Mouse (Mus musculus): ENCODE results near the gene Edn2. TPM values are rescaled to one million over a fixed set of nuclear protein-coding genes. Genes with fewer than 3 reads are reported as not detected.
A peak's percentile ranks its signal among the peaks of the same experiment; 100 is the strongest.

The Edn2 gene
- total RNA-seq, 2 experiments from 2014 or later = not detected

- intact Hi-C loops (cut with DNase I) = no loop called here
- no peak overlapping the region for H3K27ac ChIP-seq
- TF ChIP-seq CTCF (IDR thresholded peaks at IDR 0.05) = no peak
- DNase-seq = no peak
- no peak overlapping the region for H3K4me3 ChIP-seq
Observed at GRCm38 (mm10) chr4:120191987-120192386, 31.0 kb downstream of the Edn2 start.

DNA sequence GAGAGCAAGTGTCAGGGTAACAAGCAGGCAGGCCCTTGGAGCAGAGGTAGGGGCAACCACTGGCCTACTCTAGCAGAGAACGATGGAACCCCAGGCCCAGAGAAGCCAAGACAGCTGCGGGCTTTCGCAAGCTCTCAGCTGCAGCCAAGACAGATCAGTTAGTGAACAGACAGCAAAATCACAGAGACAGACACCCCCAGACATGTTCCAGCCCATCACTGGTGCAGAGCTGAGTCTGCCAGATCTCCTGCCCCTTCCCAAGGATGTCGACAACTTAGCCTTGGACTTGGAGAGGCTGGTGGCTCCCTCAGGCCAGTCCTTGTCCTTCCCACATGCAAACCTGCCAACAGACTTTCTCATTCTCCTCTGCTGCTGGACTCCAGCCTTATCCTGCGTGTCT, 33.0 kb downstream of the Edn2 start:
- no peak for TF ChIP-seq CTCF (IDR thresholded peaks at IDR 0.05)
- Histone ChIP-seq H3K4me3 (no peak overlapping the region), H3K27ac (no peak overlapping the region; the same call in 1 of the 2 replicates)
- intact Hi-C loops (cut with DNase I) = no loop called here
- peak; percentile 68 for DNase-seq

DNA sequence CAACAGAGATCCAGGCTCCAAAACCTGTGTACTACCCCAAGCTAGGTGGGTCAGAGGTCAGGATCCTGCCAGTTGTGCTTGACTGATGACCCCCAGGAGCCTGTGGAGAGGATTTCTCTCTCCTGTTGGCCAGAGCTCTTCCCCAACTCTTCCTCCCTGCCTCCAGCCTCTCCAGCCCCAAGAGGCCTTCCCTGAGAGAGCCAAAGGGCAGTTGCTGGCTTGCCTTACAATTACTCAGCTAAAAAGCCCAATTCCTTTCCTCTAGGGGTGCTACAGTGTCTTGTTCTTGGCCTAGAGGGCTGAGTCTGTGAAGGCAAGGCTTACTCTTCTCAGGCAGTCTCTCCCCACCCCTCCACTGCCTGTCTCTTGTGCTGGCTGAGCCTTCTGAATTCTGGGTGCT, 34.0 kb downstream of the Edn2 start:
- Histone ChIP-seq H3K4me3 (no peak overlapping the region), H3K27ac (no peak overlapping the region; the same call in 1 of the 2 replicates)
- peak; percentile 9; the same call in 1 of the 2 replicates for TF ChIP-seq CTCF (IDR thresholded peaks at IDR 0.05)
- DNase-seq = peak; percentile 59
- intact Hi-C loops (cut with DNase I) = no loop called here

DNA sequence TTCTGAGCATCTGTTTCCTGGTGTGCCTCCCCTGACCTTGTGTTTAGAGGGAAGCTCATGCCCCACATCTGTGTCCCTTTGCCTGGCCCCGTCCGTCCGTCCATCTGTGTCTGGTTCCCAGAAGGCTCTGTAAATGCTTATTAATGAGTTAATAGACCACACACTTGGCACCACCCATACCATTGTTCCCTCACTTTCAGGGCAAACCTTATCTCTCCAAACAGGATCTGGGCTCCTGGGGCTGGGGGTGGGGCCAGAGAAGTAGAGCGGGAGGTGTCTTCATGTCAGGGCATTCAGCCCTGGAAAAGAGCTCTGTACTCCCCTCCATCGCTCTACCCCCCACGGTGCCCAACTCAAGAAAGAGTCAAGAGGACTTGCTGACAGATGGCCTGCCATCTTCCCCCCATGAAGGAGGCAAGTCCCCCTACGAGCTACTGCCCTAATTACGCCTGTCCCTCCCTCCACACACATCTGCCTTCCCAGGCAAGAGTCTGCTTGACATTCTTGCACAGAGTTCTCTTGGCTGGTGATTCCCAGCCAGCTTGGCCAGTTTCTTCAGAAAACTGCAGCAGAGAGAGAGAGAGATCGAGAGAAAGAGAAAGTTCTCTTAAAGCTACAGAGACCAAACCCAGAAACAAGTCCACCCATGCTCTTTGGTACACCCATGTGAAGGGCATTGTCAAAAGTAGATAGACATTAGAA, 38.3 kb downstream of the Edn2 start:
- DNase-seq = no peak
- Histone ChIP-seq H3K27ac (no peak overlapping the region; the same call in 1 of the 2 replicates), H3K4me3 (no peak overlapping the region)
- TF ChIP-seq CTCF (IDR thresholded peaks at IDR 0.05) = no peak
- intact Hi-C loops (cut with DNase I) = no loop called here

DNA sequence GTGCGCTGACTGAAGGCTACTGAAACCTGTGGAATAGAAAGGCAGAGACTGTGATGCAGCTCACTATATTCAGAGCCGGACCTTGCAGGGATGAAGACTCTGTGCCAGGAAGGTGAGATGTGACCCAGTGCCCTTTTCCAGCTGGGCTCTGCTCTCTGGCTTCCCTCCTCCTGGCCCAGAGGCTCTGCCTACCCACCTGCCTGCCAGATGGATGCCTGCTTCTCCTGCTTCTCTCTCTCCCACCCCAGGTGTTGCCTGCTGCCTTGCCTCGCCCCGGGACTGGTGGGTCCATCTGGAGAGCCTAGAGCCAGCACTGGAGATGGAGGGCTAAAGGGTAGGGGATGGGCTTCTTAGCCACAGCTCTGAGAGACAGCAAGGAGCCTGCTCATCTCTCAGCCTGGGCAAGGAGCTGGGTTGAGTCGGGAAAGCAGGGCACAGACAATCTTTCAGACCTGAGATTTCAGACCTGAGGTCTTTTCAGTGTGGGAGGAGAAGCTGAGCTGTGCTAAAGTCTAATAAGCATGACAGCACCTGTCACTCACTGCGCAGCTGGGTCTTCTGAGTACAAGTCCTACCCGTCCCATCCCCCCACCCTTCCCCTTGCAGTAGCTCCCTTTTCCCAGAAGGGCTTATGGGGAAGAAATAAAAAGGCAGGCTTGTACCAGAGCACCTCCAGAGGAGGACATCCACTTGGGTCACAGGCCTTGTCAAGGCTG, 39.7 kb downstream of the Edn2 start:
- TF ChIP-seq CTCF (IDR thresholded peaks at IDR 0.05) = no peak
- DNase-seq = peak; percentile 69
- intact Hi-C loops (cut with DNase I) = no loop called here
- H3K27ac ChIP-seq = no peak overlapping the region
- H3K4me3 ChIP-seq = no peak overlapping the region

GRCm38 (mm10) chr4:120204357-120204942, 43.4 kb downstream of the Edn2 start:
- no peak for DNase-seq
- Histone ChIP-seq H3K27ac (no peak overlapping the region), H3K4me3 (no peak overlapping the region)
- intact Hi-C loops (cut with DNase I) = no loop called here
- TF ChIP-seq CTCF (IDR thresholded peaks at IDR 0.05) = no peak

- H3K4me3 ChIP-seq = no peak overlapping the region
- H3K27ac ChIP-seq = no peak overlapping the region
- no peak for TF ChIP-seq CTCF (IDR thresholded peaks at IDR 0.05)
- no peak for DNase-seq
- intact Hi-C loops (cut with DNase I) = no loop called here
Observed at GRCm38 (mm10) chr4:120206471-120206891, 45.5 kb downstream of the Edn2 start.

DNA sequence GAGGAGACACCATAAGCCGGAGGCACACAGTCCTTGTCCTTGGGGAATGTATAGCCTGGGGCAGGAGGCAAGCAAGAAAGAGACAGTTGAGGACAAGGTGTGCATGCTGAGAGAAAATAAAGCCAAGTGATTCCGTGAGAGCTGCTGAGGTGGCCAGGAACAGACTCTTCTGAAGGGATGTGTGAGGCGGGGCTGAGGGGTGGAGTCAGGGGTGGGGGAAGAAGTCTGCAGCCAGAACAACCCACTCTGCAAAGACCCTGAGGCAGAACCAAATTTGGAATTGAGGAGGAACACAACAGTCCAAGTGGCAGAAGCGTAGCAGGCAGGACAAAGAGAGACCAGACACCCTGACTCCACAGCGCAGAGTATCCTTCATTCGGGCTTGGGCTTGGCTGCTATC, 51.1 kb downstream of the Edn2 start:
- no peak overlapping the region for H3K27ac ChIP-seq
- DNase-seq = no peak
- intact Hi-C loops (cut with DNase I) = no loop called here
- no peak for TF ChIP-seq CTCF (IDR thresholded peaks at IDR 0.05)
- H3K4me3 ChIP-seq = no peak overlapping the region

- Histone ChIP-seq H3K27ac (no peak overlapping the region), H3K4me3 (no peak overlapping the region)
- no peak for TF ChIP-seq CTCF (IDR thresholded peaks at IDR 0.05)
- DNase-seq = no peak
- intact Hi-C loops (cut with DNase I) = no loop called here
Observed at GRCm38 (mm10) chr4:120212812-120213211, 51.8 kb downstream of the Edn2 start.

DNA sequence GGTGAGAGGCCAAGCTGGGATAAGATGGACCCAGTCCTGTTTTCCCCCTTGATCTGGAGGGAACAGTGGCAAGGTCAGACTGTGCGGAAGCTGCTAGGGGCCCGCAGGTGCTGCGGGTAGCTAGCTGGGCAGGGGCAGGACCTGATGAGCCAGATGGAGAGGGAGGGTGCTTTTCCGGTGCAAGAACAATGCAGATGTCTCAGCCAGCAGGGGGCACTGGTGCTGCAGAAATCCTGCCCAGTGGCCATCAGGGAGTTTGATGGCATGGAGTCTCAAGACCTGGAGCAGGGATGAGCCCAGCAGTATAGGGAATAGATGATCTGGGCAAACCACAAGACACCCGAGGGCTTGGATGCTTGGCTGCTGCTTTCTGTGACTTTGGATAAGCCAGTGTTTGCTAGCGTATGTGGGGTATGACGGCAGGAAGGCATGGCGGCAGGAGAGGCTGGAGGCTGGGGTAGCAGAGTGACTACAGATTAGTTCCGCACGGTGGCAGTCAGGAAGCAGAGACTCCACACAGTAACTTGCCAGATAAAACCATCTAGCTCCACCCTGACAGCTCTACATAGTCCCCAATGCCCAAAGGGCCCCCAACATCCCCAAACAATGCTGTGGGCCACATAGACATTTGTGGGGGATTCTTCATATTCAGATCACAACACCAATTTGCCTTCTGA, 55.0 kb downstream of the Edn2 start:
- DNase-seq = peak; percentile 77
- H3K4me3 ChIP-seq = no peak overlapping the region
- H3K27ac ChIP-seq = no peak overlapping the region
- peak; percentile 75 for TF ChIP-seq CTCF (IDR thresholded peaks at IDR 0.05)
- intact Hi-C loops (cut with DNase I) = loop anchor here (2.0 kb wide), 2 partner anchors 153 to 165 kb away; no protein-coding TSS in a partner anchor

- Histone ChIP-seq H3K4me3 (no peak overlapping the region), H3K27ac (no peak overlapping the region)
- intact Hi-C loops (cut with DNase I) = loop anchor here (2.0 kb wide), 2 partner anchors 152 to 164 kb away; no protein-coding TSS in a partner anchor
- no peak for DNase-seq
- TF ChIP-seq CTCF (IDR thresholded peaks at IDR 0.05) = no peak
Observed at GRCm38 (mm10) chr4:120216883-120217282, 55.9 kb downstream of the Edn2 start.

Other genes with a start within 250 kb of the Edn2 start
- not detected for gene AL607142.1, start 96.2 kb upstream of the Edn2 start, total RNA-seq (2021)
- gene Foxo6, start 126.1 kb downstream of the Edn2 start, total RNA-seq (2021) = 10 to 100 TPM in 1 of 2 experiments, 1 to 10 TPM in 1; 4.3 to 10.0 TPM
- 10 to 100 TPM; 46.3 to 52.4 TPM for gene Scmh1, start 244.1 kb downstream of the Edn2 start, total RNA-seq (2021)

Data from gastrocnemius, adult 2 months (tissue).